Mouse (Mus musculus): Measurements from ENCODE around the gene Hnrnpf.

DNA sequence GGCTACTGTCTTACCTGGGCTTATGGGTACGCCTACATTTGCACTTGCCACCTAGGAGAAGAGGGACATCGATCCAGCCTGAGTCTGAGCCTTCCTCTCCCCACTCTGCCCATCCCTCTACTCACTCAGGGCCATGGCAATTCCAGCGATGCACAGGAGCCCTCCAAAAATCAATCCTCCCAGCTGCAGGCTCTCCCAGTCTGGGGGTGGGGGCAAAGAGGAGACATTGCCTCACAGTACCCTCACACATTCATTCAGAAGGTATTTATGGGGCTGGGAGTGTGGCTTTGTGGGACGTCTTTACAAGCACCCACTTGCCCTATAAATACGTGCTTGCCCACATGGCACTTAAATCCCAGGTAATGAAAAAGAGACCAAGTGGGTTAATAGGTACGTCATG lies 34.2 kb downstream of the Hnrnpf start:
- no peak for TF ChIP-seq CTCF (IDR thresholded peaks at IDR 0.05; ENCODE audit: control insufficient read depth, insufficient read depth, insufficient read length)
- no peak for TF ChIP-seq USF1 (IDR thresholded peaks at IDR 0.05; ENCODE audit: low read depth)
- TF ChIP-seq MAX (IDR thresholded peaks at IDR 0.05) = no peak
- no peak for TF ChIP-seq CEBPB (IDR thresholded peaks at IDR 0.05; ENCODE audit: low read depth)
- TF ChIP-seq MYOG (IDR thresholded peaks at IDR 0.05; ENCODE audit: control insufficient read depth, extremely low read depth, insufficient read length) = no peak
- no peak for TF ChIP-seq MYOD1 (IDR thresholded peaks at IDR 0.05; ENCODE audit: control insufficient read depth, insufficient read length, low read depth)
- TF ChIP-seq FOSL1 (IDR thresholded peaks at IDR 0.05; ENCODE audit: insufficient read depth, low read length, poor library complexity, severe bottlenecking) = no peak

Data from C2C12 (cell line).